Mouse (Mus musculus) MN1 (cell line): ENCODE data around the gene 6430548M08Rik.

ENCODE experiments used
- DNase-seq: peaks from one replicate; pipeline ENCODE4 v3.0.0-alpha.2; 2016; ENCODE audit warnings: low spot score

The 6430548M08Rik gene

GRCm38 (mm10) chr8:120181861-120182414, 68.0 kb downstream of the 6430548M08Rik start:
- DNase-seq: no peak

DNA sequence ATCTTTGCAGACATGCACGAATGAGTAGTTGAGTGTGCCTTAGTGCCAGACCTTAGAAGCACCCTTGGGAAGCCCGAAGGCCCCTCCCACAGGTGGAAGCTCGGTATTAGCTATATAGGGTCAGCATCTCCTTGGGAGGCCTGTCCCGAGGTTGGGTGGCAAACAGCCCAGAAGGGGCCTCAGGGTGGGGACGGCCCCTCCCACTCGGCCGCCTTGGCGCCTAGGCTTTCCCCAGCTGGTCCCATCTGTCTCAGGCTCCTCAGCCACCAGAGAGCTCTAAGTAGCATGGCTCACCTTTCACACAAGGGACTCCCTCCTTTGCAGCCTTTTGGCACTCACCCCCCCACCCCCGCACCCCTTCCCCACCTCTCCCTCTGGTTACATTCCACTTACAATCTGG, 70.4 kb downstream of the 6430548M08Rik start:
- no peak for DNase-seq

DNA sequence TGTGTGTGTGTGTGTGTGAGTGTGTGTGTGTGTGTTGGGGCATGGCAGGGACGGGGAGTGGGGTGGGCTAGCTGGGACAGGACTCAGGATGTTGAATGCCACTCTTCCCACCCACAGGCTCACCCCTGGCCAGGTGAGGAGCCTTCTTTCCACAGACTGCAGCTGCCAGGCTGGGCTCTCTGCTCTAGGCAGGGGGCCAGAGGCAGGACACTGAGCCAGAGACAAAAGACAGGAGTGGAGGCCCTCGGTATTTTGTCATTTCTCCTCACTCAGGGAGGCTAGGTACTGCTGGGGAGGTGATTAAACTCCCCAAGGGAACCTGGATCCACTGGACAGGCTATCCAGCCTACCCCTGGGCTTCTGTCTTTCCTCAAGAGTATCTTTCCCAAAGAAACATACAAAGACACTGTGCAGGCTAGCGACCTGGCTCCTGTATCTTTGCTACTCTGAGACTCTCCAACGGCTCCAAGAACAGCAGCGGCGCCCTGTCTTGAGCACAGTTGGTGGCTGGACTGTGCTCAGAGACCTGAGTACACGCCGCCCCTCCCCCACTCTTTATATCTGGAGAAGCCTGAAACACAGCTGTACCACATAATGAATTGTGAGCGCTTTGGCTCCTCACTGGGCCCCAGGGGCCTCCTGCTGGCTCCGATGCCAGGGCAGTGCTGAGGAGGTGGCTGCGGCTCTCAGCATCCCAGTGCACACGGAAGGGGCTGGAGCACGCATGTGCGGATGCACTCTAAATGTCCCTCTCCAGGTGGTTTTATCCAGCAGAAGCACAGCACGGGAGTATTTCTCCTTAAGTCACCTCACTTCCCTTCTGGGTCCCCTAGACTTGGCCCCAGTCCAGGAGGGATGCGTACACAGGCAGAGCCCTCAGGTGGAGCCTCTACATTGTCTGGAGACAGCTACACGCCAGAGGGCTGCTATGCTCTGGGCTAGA, 71.2 kb downstream of the 6430548M08Rik start:
- DNase-seq: peak; percentile 92

GRCm38 (mm10) chr8:120186454-120186853, 72.5 kb downstream of the 6430548M08Rik start:
- DNase-seq: no peak

DNA sequence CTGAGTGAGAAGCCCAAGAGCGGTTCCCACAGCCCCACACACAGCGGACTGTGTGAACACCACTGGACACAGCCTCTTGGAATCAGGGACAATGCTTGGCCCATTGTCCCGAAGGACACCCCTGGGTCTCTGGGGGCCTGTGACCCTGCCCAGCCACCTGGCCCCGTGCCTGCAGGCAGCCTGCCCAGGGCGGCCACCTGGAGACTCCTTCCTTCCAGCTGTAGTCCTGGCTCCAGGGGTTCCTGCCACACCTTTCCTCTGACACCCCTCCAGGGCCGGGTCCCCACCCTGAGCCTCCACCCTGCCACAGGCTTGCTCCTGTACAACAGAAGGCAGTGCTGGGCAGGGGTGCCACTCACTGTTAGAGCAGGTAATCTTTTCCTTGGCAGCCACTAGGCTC, 74.6 kb downstream of the 6430548M08Rik start:
- no peak for DNase-seq

DNA sequence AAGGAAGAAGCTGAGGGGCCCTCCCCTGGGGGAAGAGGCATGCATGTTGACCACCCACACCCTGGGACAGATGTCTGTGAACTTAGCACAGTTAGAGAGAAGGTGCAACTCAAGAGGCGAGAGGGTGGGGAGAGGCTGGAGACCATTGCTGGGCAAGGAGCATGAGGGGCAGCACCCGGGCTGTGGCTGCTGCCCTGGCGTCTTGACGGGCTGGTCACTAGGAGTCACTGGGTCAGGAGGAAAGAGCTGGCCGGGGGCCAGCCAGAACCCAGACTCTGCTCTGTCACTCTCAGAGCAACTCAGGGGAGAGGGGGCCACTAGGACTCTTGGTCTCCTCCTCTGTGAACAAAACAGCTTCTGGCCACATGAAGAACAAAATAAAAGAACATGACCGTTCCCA, 75.5 kb downstream of the 6430548M08Rik start:
- DNase-seq: no peak

- no peak for DNase-seq
Observed at GRCm38 (mm10) chr8:120190107-120190809, 76.3 kb downstream of the 6430548M08Rik start.

GRCm38 (mm10) chr8:120190810-120191413, 77.0 kb downstream of the 6430548M08Rik start:
- DNase-seq: peak; percentile 95

- peak; percentile 50 for DNase-seq
Observed at GRCm38 (mm10) chr8:120191633-120192032, 77.7 kb downstream of the 6430548M08Rik start.

DNA sequence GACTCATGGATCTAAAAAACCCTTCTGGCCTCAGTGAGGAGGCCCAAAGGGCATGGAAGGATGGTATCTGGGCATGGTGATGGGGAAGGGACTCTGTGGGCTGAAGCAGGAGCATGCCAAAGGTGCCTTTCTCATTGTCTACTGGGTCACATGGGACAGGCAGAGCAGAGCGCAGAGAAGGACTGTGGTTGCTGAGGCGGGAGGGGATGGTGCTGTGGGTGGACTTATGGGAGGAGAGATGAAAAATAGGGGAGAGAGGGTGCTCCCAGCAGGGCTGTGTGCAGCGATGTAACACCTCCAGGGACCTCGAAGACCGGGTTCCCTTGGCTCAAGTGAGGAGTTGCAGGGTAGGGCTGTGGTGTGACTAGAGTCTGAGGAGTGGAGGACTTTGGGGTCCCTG, 78.2 kb downstream of the 6430548M08Rik start:
- no peak for DNase-seq

GRCm38 (mm10) chr8:120201351-120201750, 87.4 kb downstream of the 6430548M08Rik start:
- DNase-seq: no peak

DNA sequence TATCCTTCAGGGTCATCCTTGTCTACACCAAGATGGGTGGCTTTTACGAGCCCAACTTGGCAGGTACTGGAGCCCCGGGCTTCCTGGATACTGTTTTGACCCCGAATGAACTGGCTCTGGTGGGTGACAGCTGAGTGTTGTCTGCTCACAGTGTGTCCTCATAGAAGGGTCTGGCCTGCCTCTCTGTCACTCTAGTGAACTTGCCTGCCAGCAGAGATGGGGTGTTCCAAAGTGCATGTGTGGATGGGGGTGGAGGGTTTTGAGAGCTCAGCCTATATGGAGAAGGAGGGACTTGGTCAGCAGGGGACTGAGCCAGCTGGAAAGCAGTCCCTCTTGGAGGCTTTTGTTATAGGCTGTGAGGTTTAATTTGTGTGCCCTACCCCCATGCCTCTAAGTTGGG, 88.6 kb downstream of the 6430548M08Rik start:
- DNase-seq: no peak

DNA sequence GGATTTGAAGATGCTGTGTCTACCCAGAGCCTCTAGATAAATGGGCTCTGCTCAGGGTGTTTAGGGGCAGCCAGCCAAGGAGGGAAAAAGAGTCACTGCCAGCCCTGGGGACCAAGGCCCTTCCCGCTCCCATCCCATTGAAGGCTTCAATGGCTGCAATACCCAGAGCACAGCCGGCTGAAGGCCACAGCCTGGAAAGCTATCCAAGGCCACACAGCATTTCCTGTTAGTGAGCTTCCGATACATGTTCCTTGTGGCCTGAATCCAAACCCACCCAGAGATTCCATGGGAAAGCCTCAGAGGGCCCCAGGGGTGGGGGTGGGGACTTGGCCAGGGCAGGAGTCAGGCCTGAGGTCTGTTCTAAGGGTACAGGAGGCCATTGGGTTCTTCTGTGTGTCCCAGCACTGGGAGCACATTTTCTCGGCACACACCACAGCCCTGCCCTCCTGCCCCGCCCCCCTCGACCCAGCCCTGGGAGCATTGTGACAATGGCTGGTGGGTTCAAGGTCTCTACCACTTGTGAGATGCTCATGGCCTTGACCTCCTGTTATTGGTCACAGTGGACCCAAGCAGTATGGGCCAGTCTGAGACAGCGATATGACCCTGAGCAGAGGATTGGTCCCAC, 90.9 kb downstream of the 6430548M08Rik start:
- DNase-seq: no peak

DNA sequence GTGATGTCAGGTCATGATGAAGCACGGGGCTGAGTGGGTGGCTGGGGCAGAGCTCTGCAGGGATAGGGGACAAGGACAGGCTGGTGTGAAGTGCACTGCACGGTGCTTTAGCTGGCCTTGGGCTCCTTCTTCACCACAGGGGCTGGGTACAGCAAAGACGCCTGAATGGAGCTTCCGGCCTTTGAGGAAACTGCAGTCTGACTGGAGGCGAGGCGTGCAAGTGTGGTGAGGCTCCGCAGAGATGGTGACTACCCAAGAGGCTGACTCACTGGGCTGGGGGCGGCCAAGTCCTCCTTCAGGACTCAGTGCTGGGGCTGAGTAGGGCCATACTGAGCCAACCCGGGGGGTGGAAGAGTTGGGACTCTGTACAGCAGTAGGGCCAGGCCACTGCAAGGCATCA, 92.0 kb downstream of the 6430548M08Rik start:
- no peak for DNase-seq

- no peak for DNase-seq
Observed at GRCm38 (mm10) chr8:120207364-120207763, 93.4 kb downstream of the 6430548M08Rik start.

DNA sequence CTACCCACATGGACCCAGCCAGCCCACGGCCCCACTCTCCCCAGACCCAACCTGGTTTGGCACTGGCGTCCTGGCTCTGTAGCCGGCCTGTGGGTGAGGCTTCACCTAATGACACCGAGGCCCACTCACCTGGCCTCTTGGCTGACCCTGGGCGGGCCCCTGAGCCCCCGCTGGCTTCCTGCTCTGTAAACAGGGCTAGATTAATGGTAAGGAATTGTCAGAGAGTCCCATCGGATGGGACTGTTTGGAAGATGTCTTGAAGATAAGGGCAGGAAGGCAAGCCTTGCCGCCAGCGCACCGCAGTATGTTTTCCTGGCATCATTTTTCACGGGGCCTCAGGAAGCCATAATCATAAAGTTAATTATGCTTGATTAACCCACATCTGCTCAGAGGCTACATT, 94.2 kb downstream of the 6430548M08Rik start:
- peak; percentile 31 for DNase-seq

- DNase-seq: peak; percentile 56
Observed at GRCm38 (mm10) chr8:120211345-120211744, 97.4 kb downstream of the 6430548M08Rik start.

GRCm38 (mm10) chr8:120212596-120212995, 98.6 kb downstream of the 6430548M08Rik start:
- no peak for DNase-seq

DNA sequence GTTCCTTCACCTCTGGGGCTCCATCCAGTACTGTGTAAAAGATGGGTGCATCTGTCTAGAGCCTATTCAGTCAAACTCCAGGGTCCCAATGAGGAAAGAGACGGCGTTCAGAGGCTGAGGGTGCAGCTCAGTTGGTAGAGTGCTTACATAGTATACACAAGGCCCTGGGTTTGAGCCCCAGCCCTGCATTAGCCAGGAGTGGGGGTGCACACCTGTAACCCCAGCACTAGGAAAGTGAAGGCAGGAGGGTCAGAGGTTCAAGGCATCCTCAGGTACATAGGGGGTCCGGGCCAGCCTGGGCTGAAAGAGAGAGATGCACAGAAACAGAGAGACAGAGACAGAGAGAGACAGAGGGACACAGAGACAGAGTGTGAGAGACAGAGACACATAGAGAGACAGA, 99.3 kb downstream of the 6430548M08Rik start:
- DNase-seq: no peak

DNA sequence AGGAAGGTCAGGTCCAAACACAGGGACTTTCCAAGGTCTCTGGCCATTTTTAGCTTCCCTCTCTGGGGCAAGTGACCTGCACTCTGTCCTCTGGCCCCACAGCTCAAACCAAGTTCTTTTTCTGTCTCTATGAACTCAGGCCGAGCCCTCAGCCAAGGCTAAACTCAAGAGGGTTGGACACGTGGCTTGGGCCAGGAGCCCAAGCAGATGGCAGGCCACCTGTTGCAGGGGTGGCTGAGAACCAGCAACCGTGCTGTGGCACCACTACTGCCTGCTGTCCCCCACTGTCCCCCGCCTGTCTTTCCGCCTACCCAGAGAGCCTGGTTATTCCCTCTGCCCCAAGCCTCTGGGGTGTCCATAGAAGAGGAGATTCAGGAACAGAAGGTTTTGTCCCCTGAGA, 100.0 kb downstream of the 6430548M08Rik start:
- no peak for DNase-seq
